Mouse (Mus musculus) left cerebral cortex, postnatal 10 days (tissue): ENCODE measurements at regions not wholly inside any gene's neighbourhood (a gene's known extent, or its start where the extent isn't known, plus 50 kb on each side); places are given as distances from the start of the nearest gene placed in this dataset.

Source experiments
- DNase-seq, 2 experiments: peaks; one replicate each; pipeline ENCODE4 v3.0.0; 2021 to 2022; ENCODE audit warnings: low spot score in 2 of 2, mixed read lengths in 1 of 2; ENCODE audit errors: extremely low spot score in 1 of 2
- intact Hi-C: fragments of 180-260 bp; cut with DNase I; formaldehyde crosslinking; loops from one replicate; pipeline ENCODE4 v1.15.1; 2025

GRCm38 (mm10) chr10:113285483-113285882 is 356.7 kb upstream of the Atxn7l3b start:
- no peak for DNase-seq
- intact Hi-C loops = no loop called here

- intact Hi-C loops = no loop called here
- peak in 1 of 2 experiments; percentile 4 for DNase-seq
Observed at GRCm38 (mm10) chr10:113240766-113241372, 312.1 kb upstream of the Atxn7l3b start.
